Mouse (Mus musculus): Measurements from ENCODE around the gene Asic4.

The Asic4 gene

GRCm38 (mm10) chr1:75444208-75444607 is 6.0 kb upstream of the Asic4 start:
- no peak for DNase-seq

- no peak for DNase-seq
Observed at GRCm38 (mm10) chr1:75445141-75445701, 5.0 kb upstream of the Asic4 start.

- DNase-seq, result peak; percentile 39 to 68
Observed at GRCm38 (mm10) chr1:75445751-75446611, 4.3 kb upstream of the Asic4 start.

GRCm38 (mm10) chr1:75446656-75447055 is 3.6 kb upstream of the Asic4 start:
- DNase-seq, result no peak

GRCm38 (mm10) chr1:75447265-75448051 is 2.8 kb upstream of the Asic4 start:
- DNase-seq, result no peak

GRCm38 (mm10) chr1:75448052-75448431 is 2.2 kb upstream of the Asic4 start:
- DNase-seq, result no peak

GRCm38 (mm10) chr1:75448937-75449336 is 1.3 kb upstream of the Asic4 start:
- DNase-seq, result no peak

- no peak for DNase-seq
Observed at GRCm38 (mm10) chr1:75449377-75450135, 680 bp upstream of the Asic4 start.

GRCm38 (mm10) chr1:75451900-75452299 is 1.7 kb downstream of the Asic4 start:
- DNase-seq, result no peak

GRCm38 (mm10) chr1:75455433-75455832 is 5.2 kb downstream of the Asic4 start:
- DNase-seq, result no peak

- DNase-seq, result no peak
Observed at GRCm38 (mm10) chr1:75455948-75456347, 5.7 kb downstream of the Asic4 start.

- no peak for DNase-seq
Observed at GRCm38 (mm10) chr1:75456746-75457564, 6.7 kb downstream of the Asic4 start.

- DNase-seq, result no peak
Observed at GRCm38 (mm10) chr1:75457710-75458024, 7.4 kb downstream of the Asic4 start.

- no peak for DNase-seq
Observed at GRCm38 (mm10) chr1:75458025-75458788, 8.0 kb downstream of the Asic4 start.

GRCm38 (mm10) chr1:75458789-75459684 is 8.8 kb downstream of the Asic4 start:
- no peak for DNase-seq

- DNase-seq, result no peak
Observed at GRCm38 (mm10) chr1:75460297-75460696, 10.1 kb downstream of the Asic4 start.

GRCm38 (mm10) chr1:75462636-75463035 is 12.4 kb downstream of the Asic4 start:
- DNase-seq, result no peak

GRCm38 (mm10) chr1:75463652-75464204 is 13.5 kb downstream of the Asic4 start:
- no peak for DNase-seq

GRCm38 (mm10) chr1:75467215-75467927 is 17.1 kb downstream of the Asic4 start:
- peak; percentile 43 to 79 for DNase-seq
